Mouse (Mus musculus): ENCODE data around the gene Mettl26. TPM values are rescaled to one million over a fixed set of nuclear protein-coding genes. Genes with fewer than 3 reads are reported as not detected.
A peak's percentile ranks its signal among the peaks of the same experiment; 100 is the strongest.

Mettl26 gene
- polyA plus RNA-seq (2016; fragmentation: Nextera tagmentation; extraction: Ambion mirVana) = 52.3 and 53.5 TPM in 2 replicates

- peak; percentile 70 for ATAC-seq
- peak within 1 kb of the TSS; percentile 92 for H3K27ac ChIP-seq
- WGBS (ENCODE audit: insufficient replicate concordance) = under 1% methylated on average over 25 of the region's 25 CpGs
Measured at GRCm38 (mm10) chr17:25874721-25875170, at the start of gene Mettl26. Gene Mettl26 (plus strand): TSS chr17:25875074.

GRCm38 (mm10) chr17:25825311-25825710, 49.6 kb upstream of the Mettl26 start:
- Histone ChIP-seq H3K36me3 (peaks cover 41% of the 10 kb centered on the region), H3K9me3 (replicated peaks) (no peaks in the 10 kb centered on the region), H3K27me3 (replicated peaks) (peaks cover 23% of the 10 kb centered on the region), H3K27ac (no peak overlapping the region), H3K4me3 (peak overlapping the region; percentile 73), H3K4me2 (peak overlapping the region; percentile 87), H3K4me1 (peaks cover 57% of the 10 kb centered on the region), H3K9ac (peak overlapping the region; percentile 76)
- no peak for ATAC-seq
- WGBS (ENCODE audit: insufficient replicate concordance) = 83% methylated on average over 6 of the region's 6 CpGs

More at GRCm38 (mm10) chr17:25874721-25875170, at the start of gene Mettl26:
- Histone ChIP-seq H3K27me3 (replicated peaks) (no peaks in the 10 kb centered on the region), H3K4me1 (peaks cover 32% of the 10 kb centered on the region), H3K36me3 (peaks cover 22% of the 10 kb centered on the region), H3K9me3 (replicated peaks) (no peaks in the 10 kb centered on the region), H3K9ac (peak within 1 kb of the TSS; percentile 78), H3K4me3 (peak within 1 kb of the TSS; percentile 76), H3K4me2 (peak within 1 kb of the TSS; percentile 90)

GRCm38 (mm10) chr17:25825984-25826570, 48.8 kb upstream of the Mettl26 start:
- no peak for ATAC-seq
- peaks cover 65% of the 10 kb centered on the region for H3K4me1 ChIP-seq
- H3K4me3 ChIP-seq = no peak overlapping the region
- H3K4me2 ChIP-seq = no peak overlapping the region
- H3K9me3 ChIP-seq (replicated peaks) = no peaks in the 10 kb centered on the region
- H3K36me3 ChIP-seq = peaks cover 49% of the 10 kb centered on the region
- 91% methylated on average over 27 of the region's 27 CpGs for WGBS (ENCODE audit: insufficient replicate concordance)
- H3K27me3 ChIP-seq (replicated peaks) = peaks cover 17% of the 10 kb centered on the region
- H3K27ac ChIP-seq = no peak overlapping the region
- no peak overlapping the region for H3K9ac ChIP-seq

- ATAC-seq = no peak
- Histone ChIP-seq H3K27ac (no peak overlapping the region), H3K4me3 (no peak overlapping the region), H3K27me3 (replicated peaks) (peaks cover 7% of the 10 kb centered on the region; the same call in 1 of the 2 replicates), H3K36me3 (peaks cover 57% of the 10 kb centered on the region), H3K9me3 (replicated peaks) (no peaks in the 10 kb centered on the region), H3K4me1 (peaks cover 74% of the 10 kb centered on the region), H3K9ac (no peak overlapping the region), H3K4me2 (no peak overlapping the region)
- WGBS (ENCODE audit: insufficient replicate concordance) = 90% methylated on average over 13 of the region's 13 CpGs
Measured at GRCm38 (mm10) chr17:25827011-25827410, 47.9 kb upstream of the Mettl26 start.

- peaks cover 57% of the 10 kb centered on the region for H3K36me3 ChIP-seq
- peak overlapping the region; percentile 83 for H3K27ac ChIP-seq
- no peak for ATAC-seq
- no peak overlapping the region for H3K9ac ChIP-seq
- no peak overlapping the region for H3K4me3 ChIP-seq
- 84% methylated on average over 22 of the region's 22 CpGs for WGBS (ENCODE audit: insufficient replicate concordance)
- H3K4me2 ChIP-seq = peak overlapping the region; percentile 89
- no peaks in the 10 kb centered on the region for H3K9me3 ChIP-seq (replicated peaks)
- peaks cover under 1% of the 10 kb centered on the region; the same call in 1 of the 2 replicates for H3K27me3 ChIP-seq (replicated peaks)
- peaks cover 76% of the 10 kb centered on the region for H3K4me1 ChIP-seq
Measured at GRCm38 (mm10) chr17:25827546-25828222, 47.2 kb upstream of the Mettl26 start.

GRCm38 (mm10) chr17:25828223-25828594, 46.7 kb upstream of the Mettl26 start:
- Histone ChIP-seq H3K27ac (peak overlapping the region; percentile 83), H3K27me3 (replicated peaks) (no peaks in the 10 kb centered on the region), H3K4me3 (peak overlapping the region; percentile 70), H3K4me1 (peaks cover 73% of the 10 kb centered on the region), H3K4me2 (peak overlapping the region; percentile 89), H3K9ac (peak overlapping the region; percentile 79), H3K9me3 (replicated peaks) (no peaks in the 10 kb centered on the region), H3K36me3 (peaks cover 57% of the 10 kb centered on the region)
- WGBS (ENCODE audit: insufficient replicate concordance) = 71% methylated on average over 8 of the region's 8 CpGs
- ATAC-seq = no peak

- Histone ChIP-seq H3K9ac (peak within 1 kb of the TSS; percentile 79), H3K4me3 (peak within 1 kb of the TSS; percentile 70), H3K4me1 (peaks cover 77% of the 10 kb centered on the region), H3K36me3 (peaks cover 57% of the 10 kb centered on the region), H3K9me3 (replicated peaks) (no peaks in the 10 kb centered on the region), H3K4me2 (peak within 1 kb of the TSS; percentile 89), H3K27ac (peak within 1 kb of the TSS; percentile 83), H3K27me3 (replicated peaks) (no peaks in the 10 kb centered on the region)
- ATAC-seq = peak; percentile 31
- WGBS (ENCODE audit: insufficient replicate concordance) = 2% methylated on average over 32 of the region's 32 CpGs
Measured at GRCm38 (mm10) chr17:25828712-25829557, 45.9 kb upstream of the Mettl26 start, which contains the start of gene Jmjd8. Gene Jmjd8 (plus strand): TSS chr17:25828867.

GRCm38 (mm10) chr17:25829558-25830017, 45.3 kb upstream of the Mettl26 start:
- H3K27ac ChIP-seq = peak overlapping the region; percentile 83
- H3K9me3 ChIP-seq (replicated peaks) = no peaks in the 10 kb centered on the region
- no peak for ATAC-seq
- H3K4me1 ChIP-seq = peaks cover 77% of the 10 kb centered on the region
- peak overlapping the region; percentile 70 for H3K4me3 ChIP-seq
- no peaks in the 10 kb centered on the region for H3K27me3 ChIP-seq (replicated peaks)
- 32% methylated on average over 8 of the region's 8 CpGs for WGBS (ENCODE audit: insufficient replicate concordance)
- H3K9ac ChIP-seq = peak overlapping the region; percentile 79
- H3K4me2 ChIP-seq = peak overlapping the region; percentile 89
- peaks cover 61% of the 10 kb centered on the region for H3K36me3 ChIP-seq

GRCm38 (mm10) chr17:25830200-25830753, 44.6 kb upstream of the Mettl26 start:
- Histone ChIP-seq H3K27ac (no peak overlapping the region; the same call in 1 of the 2 replicates), H3K27me3 (replicated peaks) (no peaks in the 10 kb centered on the region), H3K9ac (peak overlapping the region; percentile 92), H3K9me3 (replicated peaks) (no peaks in the 10 kb centered on the region), H3K4me1 (peaks cover 77% of the 10 kb centered on the region), H3K4me2 (peak overlapping the region; percentile 89), H3K36me3 (peaks cover 67% of the 10 kb centered on the region), H3K4me3 (peak overlapping the region; percentile 70)
- ATAC-seq = no peak
- WGBS (ENCODE audit: insufficient replicate concordance) = 75% methylated on average over 4 of the region's 4 CpGs

- Histone ChIP-seq H3K9ac (peak overlapping the region; percentile 92), H3K27ac (peak overlapping the region; percentile 91; the same call in 1 of the 2 replicates), H3K27me3 (replicated peaks) (no peaks in the 10 kb centered on the region), H3K36me3 (peaks cover 67% of the 10 kb centered on the region), H3K9me3 (replicated peaks) (no peaks in the 10 kb centered on the region), H3K4me3 (peak overlapping the region; percentile 84), H3K4me2 (peak overlapping the region; percentile 89), H3K4me1 (peaks cover 77% of the 10 kb centered on the region)
- 81% methylated on average over 14 of the region's 14 CpGs for WGBS (ENCODE audit: insufficient replicate concordance)
- ATAC-seq = no peak
Measured at GRCm38 (mm10) chr17:25830806-25831431, 44.0 kb upstream of the Mettl26 start.

Measured in liver, embryonic 12.5 days (tissue).